Mouse (Mus musculus): ENCODE data around the gene Inpp5a.

Gene Inpp5a

DNA sequence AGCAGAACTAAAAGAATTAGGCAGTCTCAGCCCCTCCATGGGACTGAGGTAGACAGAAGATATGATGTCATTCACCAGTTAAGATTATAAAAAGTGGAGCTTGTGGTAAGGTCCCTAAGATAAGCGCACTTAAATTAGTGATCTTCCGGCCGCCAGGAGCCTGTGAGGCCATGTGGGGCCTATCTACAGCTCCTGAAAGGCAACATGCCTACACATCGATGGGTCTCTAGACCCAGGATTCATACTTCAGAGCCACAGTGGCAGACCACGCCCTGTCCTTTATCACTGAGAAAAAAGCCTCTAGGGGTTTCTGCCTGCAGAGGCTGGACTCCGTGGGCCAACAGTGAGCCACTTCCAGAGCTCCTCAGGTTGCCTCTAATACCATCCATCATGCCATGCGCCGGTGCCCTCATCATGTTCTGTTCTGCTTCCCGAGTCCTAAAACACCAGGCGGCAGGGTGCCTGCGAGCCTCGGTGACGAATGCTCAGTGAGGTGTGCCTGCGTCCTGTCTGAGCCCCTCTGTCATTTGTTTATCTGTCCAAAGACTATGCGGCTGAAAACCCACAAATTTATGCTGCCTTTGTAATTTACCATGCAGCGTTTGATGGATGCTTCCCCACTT lies 187.3 kb downstream of the Inpp5a start:
- no peak for DNase-seq (ENCODE audit: low spot score in 2 of 2)

DNA sequence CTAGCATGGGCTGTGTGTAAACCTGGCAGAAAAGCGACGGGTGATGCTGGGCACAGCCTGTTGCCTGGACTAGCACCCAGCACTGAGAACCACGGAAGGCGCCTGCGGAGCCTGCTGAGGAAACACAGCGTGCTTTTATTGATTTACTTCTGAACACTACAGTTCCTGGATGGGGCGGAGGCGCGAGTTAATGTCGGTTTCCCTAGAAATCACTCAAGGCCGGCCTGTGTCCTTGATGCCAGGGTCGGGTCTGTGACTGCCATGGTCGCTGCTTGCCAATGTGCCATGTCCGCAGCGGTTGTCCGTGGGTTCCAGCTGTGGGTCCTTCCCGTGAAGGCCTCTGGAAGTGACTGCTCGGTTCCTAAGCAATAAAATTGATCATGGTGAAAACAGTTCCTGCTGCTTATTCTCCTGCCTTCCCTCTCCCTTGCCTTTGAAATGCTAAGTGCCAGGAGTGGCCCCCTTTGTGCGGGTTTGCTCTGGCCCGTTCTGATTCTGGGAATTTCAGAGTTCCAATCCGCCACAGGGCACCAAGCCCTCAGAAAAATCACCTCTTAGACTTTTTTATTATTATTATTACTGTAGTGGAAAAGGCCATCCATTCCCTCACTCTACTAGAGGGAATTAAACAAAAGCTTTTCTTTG lies 190.5 kb downstream of the Inpp5a start:
- DNase-seq (ENCODE audit: low spot score in 2 of 2): no peak

DNA sequence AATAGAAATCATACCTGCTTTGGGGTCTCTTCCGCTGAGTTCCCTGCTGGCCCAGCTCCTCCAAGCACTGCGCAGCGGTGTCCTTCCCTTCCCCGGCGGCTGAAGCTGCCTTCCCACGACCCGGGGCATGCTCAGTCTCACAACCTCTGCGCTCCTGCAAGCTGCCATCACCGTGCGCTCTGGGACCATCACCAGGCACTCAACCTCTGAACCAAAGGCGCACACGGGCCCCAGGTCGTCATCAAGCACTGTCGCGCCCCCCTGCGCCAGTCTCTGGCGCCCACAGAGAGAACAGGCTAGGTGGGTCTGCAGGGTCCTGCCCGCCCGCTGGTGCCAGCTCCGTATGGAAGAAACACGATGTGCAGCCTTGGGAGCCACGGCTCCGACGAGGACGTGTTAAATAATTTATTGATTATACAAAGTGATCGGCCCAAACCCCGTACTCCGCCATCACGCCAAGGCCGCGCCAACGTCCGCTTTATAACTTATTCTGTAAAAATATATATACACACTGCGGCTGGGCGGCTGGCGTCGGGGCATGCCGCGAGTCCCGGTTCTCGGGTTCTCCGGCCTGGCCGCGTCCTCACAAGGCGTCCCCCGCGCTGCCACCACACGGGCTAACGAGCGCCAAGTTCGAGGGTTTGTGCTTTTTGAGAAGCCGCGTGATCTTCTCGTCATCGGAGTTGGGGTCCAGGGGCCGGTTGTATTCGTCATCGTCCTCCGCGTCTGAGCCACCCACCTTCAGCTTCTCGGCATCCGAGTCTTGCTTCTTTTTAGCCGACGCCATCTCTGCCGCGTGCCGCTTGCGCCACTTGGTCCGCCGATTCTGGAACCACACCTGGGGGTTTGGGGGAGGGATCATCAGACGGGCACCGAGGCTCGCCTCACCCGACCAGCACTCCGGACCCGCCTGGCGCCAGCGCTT lies 192.2 kb downstream of the Inpp5a start:
- no peak for DNase-seq (ENCODE audit: low spot score in 2 of 2)

DNA sequence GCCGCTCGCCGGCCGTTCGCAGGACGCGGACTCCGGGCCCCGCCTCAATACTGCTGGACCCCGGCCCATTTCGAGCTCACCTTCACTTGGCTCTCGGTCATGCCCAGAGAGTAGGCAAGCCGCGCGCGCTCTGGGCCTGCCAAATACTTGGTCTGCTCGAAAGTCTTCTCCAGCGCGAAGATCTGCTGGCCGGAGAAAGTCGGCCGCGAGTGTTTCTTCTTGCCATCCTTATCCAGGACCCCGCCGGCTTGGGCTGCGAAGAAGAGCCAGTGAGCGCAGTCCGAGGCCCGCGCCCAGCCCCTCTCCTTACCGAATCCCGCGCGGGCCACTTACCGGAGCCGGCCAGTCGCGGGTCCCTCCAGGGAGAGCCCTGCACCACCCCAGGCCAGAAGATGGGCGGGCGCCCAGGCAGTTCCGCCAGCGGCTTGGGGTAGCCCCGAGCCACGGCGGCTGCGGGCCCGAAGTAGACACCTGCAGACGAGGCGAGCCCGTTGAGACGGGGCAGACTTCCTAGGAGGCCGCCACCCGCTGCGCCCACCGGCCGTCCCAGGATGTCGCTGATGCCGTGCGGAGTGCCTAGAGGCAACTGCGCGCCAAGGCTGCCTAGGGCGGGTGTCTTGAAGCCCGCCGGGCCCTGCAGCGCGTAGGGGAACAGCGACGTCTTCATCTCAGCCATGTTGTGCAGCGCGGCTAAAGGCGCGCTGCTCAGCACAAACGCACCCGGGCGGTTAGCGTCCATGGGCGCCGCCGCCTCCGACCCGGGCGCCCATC lies 193.1 kb downstream of the Inpp5a start:
- DNase-seq (ENCODE audit: low spot score in 2 of 2): no peak

DNA sequence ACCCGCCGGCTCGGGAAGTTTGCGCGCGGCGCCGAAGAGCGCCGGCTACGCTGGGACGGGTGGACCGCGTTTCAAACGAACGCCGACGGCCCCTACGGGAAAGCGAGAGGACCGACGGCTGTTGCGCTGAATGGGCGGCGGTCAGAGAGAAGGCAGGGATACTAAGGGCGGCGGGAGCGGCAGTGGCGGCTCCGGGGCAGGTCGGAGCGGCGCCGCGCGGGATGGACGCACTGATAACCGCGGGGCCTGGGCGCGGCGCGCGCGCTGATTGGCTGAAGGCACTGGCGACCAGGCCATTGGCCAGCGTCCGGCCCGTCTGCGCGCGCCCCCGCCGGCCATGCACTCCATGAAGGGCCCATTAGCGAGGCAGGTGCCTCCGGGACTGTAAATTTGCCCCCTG lies 193.7 kb downstream of the Inpp5a start, which contains the start of gene Nkx6-2:
Gene Nkx6-2, minus strand, starts transcription at position 203 of the 400 bp plus-strand sequence.
- no peak for DNase-seq (ENCODE audit: low spot score in 2 of 2)

DNA sequence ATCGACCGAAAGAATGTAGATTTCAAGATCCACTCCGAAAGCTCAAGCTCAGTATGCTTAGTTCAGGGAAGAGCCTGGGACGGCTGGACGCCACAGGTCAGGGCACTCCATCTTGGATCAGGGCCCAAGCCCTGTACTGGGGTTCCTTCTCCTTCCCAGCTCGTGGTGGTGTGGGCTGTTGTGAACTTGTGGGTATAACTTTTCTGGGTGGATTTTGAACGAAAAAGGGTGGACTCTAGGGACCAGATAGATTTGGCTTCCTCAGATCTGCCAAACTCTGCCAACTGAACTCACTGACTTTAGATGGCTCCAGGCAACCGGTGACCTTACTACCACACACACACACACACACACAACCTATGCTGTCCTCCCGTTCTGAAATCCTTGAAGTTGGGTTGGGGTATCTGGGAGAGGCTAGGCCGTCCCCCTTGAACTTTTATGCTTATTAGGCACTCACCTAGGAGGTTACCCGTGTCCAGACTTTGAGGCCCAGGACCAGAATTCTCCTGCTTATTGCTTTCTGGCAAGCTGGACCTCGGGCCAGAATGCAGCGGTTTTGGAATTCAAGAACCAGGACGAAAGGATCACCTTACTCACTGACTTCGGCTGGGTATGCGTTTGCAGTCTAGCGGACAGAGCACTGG lies 194.3 kb downstream of the Inpp5a start:
- DNase-seq (ENCODE audit: low spot score in 2 of 2): no peak

DNA sequence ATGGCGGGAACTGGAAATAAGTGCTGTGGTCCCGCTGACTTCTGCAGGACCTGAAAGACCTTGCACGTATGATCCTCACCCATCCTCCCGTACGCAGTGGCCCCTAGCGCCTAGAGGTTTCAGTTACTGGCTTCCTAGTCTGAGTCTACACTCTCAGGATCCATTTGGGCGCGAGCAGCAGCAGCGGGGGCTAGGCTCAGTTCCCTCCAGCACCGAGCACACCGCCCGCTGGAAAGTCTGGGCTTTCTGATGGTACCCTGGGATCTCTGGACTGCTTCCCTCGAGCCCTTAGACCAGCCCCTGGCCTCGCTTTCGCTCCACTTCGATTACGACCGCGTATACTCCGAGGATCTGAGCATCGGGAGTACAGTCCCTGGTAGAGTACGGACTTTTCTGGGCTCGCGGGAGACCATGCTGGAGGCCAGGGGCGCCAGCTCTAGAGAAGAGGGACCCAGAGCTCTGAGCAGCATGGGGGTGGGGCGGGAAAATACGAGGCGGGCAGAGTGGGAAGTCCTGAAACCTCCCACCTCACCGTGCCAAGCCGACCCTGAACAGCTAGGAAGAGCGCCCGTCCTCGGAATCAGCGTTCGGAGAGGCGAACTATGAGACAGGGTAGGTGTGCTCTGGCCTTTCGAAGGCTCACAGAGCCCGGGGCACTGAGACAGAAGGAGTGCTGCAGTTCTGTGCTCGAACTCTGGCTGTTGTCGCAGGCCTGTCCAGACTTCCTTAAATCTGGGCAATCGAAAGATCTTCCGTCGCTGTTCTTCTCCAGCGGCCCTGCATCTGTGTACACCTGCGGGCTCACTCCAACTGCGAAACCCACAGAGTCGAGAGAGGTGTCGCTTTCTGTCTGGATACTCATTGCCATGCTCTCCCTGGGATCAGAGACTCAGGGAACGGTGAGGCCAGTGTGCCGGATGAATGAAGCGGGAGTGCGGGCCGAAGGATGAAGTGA lies 195.6 kb downstream of the Inpp5a start:
- no peak for DNase-seq (ENCODE audit: low spot score in 2 of 2)

DNA sequence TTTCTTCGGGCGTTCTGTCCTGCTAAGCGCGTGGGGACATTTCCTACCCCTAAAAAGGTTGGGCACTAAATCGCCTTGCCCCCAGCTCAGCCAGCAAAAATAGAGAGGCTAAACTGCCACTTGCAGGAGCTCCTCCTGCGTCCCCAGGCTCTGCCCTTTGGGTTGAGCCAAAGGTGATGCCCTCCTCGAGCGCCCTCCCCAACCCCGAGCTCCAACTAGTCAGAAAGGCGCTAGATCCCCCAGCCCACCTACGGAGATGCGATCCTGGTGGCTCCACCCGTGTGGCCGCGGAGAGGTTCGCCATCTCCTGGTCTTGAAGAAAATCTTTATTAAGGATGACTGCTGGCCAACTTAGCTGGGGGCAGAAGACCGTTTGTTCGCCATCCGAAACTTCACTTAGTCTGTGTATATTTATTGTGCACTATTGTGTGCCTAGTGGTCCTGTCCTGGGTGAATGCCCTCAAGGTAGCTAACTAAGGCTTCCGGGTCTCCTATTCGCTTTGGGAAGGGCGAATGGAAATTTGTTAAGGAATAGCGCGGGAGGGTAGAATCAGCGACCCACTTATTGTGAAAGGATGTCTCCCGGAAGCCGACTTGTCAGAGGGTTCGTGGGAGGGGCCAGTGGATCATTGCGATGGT lies 196.4 kb downstream of the Inpp5a start:
- no peak for DNase-seq (ENCODE audit: low spot score in 2 of 2)

DNA sequence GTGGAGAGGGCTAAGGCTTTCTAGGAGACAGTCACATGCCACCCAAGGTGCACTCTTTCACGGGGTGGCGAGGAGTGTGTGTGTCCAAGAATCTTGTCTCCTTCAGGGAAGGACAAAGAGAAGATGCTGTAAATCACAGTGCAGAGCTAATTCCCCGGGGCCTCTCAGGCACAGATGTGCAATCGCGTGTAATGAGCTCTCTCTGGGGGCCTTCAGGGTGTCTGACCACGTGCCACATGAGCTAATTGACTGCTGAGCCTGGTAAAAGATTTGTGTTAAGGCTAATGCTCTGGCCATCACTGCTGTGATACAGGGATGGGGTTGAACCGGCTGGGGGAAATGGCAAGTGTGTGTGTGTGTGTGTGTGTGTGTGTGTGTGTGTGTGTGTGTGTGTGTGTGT lies 199.0 kb downstream of the Inpp5a start:
- no peak for DNase-seq (ENCODE audit: low spot score in 2 of 2)

DNA sequence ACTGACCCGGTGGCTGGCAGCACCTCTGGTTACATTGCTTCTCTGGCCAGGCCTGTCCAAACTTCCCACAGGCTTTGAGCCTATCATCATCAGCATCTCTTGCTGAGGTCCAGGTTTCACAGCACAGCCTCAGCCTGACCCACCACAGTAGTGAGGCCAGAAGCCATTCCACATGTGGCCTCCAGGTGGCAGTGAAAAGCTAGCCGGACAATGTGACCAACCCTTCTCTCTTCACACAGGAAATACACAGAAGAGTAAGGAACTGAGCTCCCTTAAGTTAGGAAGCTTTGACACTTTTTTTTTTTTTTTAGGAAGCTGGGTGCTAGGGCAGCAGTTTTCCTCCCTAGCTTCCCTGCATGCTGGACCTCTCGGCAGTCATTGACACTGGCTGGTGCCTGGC lies 201.4 kb downstream of the Inpp5a start:
- DNase-seq (ENCODE audit: low spot score in 2 of 2): no peak

DNA sequence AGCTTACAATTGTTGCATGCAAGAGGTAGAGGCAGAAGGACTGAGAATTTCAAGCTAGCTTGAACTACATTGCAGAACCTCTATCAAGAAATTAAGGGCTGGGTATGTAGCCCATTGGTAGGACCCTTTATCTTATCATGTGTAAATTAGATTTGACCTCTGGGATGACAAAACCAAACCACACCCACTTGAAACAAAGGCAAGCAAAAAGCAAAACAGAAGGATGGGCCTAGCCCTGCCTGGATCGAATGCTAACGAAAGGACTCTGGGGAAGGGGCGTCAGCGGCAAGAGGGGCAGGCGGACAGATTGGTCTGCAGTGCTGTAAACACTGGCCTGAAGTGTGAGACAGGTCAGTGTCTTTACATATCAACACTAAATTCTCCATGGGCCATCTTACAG lies 202.4 kb downstream of the Inpp5a start:
- no peak for DNase-seq (ENCODE audit: low spot score in 2 of 2)

DNA sequence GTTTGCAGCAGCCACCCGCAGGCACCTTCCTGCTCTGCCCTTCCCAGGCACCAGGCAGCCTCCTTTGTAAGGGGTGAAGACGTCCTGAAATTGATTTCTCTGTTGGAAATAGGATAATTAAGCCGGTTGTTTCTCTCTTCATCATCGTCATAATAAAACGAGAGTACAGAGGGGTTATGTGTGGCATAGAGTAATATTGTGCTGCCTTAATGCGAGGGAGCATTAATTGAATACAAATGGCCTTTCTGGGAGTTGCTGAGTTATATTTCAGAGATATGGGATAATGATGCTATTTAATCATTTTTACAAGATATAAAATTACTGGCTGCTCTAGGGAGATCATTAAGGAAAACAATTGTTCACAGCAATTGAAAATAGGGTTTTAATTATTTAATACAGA lies 206.4 kb downstream of the Inpp5a start:
- DNase-seq (ENCODE audit: low spot score in 2 of 2): no peak

DNA sequence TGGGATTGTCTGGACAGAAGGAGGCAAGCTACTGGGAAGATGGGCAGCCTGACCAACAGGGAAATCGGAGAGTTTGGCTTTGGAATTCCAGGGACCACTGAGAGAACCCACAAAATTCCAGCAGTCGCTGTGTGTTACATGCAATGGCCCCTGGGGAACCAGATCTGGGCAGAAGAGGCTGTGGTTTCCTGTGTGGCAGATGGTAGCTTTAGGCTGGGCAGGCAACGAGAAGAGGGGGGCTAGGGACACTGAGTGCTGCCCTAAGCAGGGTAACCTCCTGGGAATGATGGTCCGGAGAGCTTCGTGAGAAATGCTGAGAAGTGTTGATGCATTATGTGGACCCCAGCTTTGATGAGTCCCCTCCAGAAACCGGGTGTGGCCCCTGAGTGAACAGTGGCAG lies 207.0 kb downstream of the Inpp5a start:
- DNase-seq (ENCODE audit: low spot score in 2 of 2): no peak

DNA sequence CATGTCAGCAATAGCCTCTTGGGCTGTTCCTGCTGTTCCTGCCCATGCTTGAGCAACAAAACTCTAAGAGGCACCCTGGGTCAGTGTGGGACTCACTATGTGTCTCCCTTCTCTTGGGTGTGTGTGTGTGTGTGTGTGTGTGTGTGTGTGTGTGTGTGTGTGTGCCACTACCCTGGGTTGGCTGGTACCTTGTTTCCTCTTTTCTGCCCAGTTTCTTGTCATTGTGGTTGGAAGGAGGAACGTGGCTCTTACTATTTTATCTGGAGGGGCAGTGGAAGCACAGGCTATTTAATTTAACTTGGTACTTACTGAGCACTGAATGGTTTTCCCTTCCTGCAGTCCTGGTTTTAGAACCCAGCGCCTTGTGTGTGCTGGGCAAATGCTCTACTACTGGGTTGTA lies 221.4 kb downstream of the Inpp5a start:
- no peak for DNase-seq (ENCODE audit: low spot score in 2 of 2)

DNA sequence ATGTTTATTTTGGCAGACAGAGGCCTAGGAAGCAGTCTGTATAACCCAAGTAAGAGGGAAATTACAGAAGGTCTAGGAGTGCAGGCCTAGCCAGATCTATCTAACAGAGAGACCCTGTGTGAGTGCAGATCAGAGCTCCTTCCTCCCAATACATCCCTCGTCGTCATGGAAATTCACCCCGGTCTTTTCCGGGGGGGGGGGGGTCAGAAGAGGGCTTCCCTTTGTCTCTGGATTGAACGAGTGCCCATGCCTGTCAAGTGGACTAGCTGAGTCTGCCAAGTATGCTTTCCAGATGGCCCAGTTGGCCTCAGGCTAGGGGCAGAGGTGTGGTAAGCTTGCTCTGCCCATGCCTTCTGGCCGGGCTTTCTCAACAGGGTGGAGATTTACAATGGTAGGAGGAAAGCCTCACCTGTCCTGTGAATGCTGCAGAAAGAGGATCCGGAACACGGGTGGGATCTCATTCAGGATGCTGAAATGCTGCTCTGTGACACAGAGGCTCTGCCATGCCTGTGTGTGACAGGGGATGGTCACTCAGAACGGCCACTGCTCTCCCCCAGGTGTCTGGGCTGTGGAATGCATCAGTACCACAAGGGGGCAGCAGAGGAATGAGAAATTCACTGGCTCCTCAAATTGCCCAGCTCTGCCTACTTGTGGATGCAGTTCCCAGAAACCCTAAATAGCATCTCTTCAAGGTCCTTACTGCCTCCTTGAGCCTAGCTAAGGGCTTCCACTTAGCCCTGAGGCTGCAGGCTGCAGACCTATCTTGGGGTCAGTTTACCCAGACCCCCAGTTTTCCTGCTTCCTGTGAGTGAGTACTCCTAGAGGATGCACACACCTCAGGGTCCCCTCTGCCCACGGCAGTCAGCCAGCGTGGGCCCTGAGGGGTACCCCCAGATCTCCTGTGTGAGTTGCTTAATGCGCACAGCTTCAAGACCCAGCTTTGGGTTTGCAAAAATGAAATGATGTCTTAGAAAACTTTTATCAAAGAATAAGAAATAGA lies 227.2 kb downstream of the Inpp5a start:
- DNase-seq (ENCODE audit: low spot score in 2 of 2): peak in 1 of 2 experiments; percentile 70

DNA sequence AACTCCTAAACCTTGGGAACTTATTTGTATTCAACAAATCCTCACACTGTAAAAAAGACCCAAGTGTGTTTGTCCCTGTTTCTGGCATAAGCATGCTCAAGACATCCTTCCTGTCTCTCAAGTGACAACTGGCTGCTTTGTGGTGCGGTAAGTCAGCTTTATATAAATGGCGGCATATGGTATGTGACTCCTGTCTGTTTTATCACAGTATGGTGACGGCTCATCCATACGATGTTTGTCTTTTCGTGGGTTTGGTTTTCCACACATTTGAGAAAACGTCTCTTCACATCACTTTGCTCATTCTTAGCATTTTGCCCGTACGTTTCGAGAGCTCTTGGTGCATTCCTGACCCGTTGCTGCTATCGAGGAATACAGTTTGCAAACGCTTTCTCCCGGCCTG lies 233.7 kb downstream of the Inpp5a start:
- DNase-seq (ENCODE audit: low spot score in 2 of 2): no peak

DNA sequence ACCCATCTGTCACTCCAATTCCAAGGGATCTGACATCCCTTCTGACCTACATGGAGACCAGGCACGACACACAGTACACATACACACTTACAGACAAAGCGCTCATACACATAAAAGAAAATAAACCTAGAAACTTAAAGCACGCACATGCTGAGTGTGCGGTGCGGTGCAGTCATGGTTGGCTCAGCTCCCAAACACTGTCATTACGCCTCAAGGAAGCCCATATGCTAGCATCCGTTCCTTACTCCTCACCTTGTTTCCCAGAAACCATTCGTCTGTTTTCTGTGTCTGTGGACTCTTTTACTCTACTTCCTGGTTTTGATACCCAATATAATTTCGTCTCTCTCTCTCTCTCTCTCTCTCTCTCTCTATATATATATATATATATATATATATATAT lies 236.2 kb downstream of the Inpp5a start:
- DNase-seq (ENCODE audit: low spot score in 2 of 2): no peak

Measured in urinary bladder, postnatal 4 days (tissue).